Mouse (Mus musculus) C2C12 (cell line): ENCODE measurements around the gene 1700025G04Rik.

ENCODE experiments used
- CEBPB ChIP-seq: IDR thresholded peaks from one replicate; pipeline ENCODE4 v1.6.1; 2011; ENCODE audit warnings: low read depth, mild to moderate bottlenecking, control low read depth, moderate library complexity
- CTCF ChIP-seq: IDR thresholded peaks from one replicate; pipeline ENCODE4 v1.5.1; 2011; ENCODE audit not compliant: control insufficient read depth, insufficient read depth, insufficient read length
- MAX ChIP-seq: IDR thresholded peaks from one replicate; pipeline ENCODE4 v1.6.1; 2011; ENCODE audit warnings: mild to moderate bottlenecking, control low read depth
- MYOD1 ChIP-seq: IDR thresholded peaks from one replicate; pipeline ENCODE4 v1.6.1; 2011; ENCODE audit warnings: low read depth; ENCODE audit not compliant: control insufficient read depth, insufficient read length
- MYOG ChIP-seq: IDR thresholded peaks from one replicate; pipeline ENCODE4 v1.6.1; 2011; ENCODE audit not compliant: control insufficient read depth, insufficient read length; ENCODE audit errors: extremely low read depth
- USF1 ChIP-seq: IDR thresholded peaks from one replicate; pipeline ENCODE4 v1.6.1; 2011; ENCODE audit warnings: low read depth, mild to moderate bottlenecking, control low read depth, moderate library complexity

DNA sequence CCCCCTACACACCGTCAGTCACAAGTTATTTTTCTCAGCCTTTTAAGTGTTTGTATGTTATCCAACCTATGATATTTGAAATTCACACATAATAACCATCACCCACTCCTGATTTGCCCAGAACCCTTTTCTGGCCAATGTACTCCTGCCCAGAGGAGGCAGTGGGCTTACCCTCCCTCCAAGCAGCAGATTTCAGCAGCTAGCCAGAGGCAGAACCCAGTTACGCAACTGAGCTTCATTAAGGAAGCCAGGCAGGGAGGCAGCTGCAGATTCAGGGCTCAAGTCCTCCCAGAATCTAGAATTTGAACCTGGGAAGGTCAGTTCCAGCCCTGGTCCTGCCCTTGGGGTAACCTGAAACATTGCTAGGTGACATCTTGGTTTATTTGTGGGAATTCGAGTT lies 141.9 kb downstream of the 1700025G04Rik start:
- TF ChIP-seq MAX (no peak), MYOG (no peak), CTCF (no peak), USF1 (no peak), CEBPB (no peak), MYOD1 (no peak)
